Mouse (Mus musculus): ENCODE results near the gene Sec24d. TPM values are rescaled to one million over a fixed set of nuclear protein-coding genes. Genes with fewer than 3 reads are reported as not detected.

The Sec24d gene
- polyA plus RNA-seq, 1 experiment from 2014 or later = 66.1 TPM

DNA sequence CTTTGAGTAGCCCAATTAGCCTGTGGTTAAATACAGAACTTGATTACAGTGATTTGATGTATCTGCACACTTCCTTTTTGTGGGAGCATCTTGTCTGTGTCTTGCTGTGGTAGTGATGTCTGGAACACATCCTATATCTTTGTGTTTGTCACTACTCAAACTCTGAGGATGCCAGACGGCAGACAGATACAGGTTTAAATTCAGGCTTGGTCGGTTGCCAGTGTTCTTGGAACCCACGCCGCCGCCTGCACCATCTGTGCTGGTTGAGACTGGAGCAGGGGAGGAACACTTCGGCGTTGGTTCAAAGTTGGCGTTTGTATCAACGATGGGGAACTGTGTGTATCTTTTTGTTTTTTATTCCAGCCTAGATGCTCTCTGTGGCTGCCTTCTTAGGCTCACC is 31.0 kb downstream of the Sec24d start:
- no peaks in the 10 kb centered on the region for H3K9me3 ChIP-seq (ENCODE audit: low read depth, low read length)
- no peak overlapping the region for H3K9ac ChIP-seq
- no peak overlapping the region for H3K4me3 ChIP-seq (ENCODE audit: low read depth, low read length)
- H3K36me3 ChIP-seq (ENCODE audit: insufficient read depth) = peaks cover 63% of the 10 kb centered on the region
- no peaks in the 10 kb centered on the region for H3K4me1 ChIP-seq (ENCODE audit: insufficient read depth)
- WGBS = 78% methylated on average over 9 of the region's 9 CpGs
- ATAC-seq (ENCODE audit: insufficient read depth) (no peak), DNase-seq (no peak)
- no peak for TF ChIP-seq CTCF (IDR thresholded peaks at IDR 0.05; ENCODE audit: low read depth)
- H3K4me2 ChIP-seq = no peak overlapping the region
- H3K27ac ChIP-seq (ENCODE audit: low read depth) = no peak overlapping the region
- no peaks in the 10 kb centered on the region for H3K27me3 ChIP-seq (ENCODE audit: insufficient read depth, low read length)

DNA sequence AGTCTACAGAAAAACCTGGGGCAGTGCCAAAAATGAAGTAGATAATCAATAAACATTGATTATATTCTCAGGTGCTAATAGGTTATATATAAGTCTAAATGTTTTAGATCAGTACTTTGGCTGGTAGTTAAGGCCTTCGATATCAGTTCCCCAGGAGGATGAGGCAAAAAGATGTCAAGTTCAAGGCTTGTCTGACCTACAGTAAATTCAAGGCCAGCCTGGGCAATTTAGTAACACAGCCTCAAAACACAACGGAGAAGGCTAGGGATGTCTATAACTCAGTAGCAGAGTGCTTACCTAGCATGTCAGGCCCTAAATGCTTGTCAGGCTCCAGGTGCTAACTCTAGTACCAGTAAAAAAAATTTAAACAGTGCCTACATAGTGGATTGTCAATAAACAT is 34.3 kb downstream of the Sec24d start:
- H3K27me3 ChIP-seq (ENCODE audit: insufficient read depth, low read length) = no peaks in the 10 kb centered on the region
- H3K27ac ChIP-seq (ENCODE audit: low read depth) = no peak overlapping the region
- 88% methylated on average over 2 of the region's 2 CpGs for WGBS
- H3K4me1 ChIP-seq (ENCODE audit: insufficient read depth) = no peaks in the 10 kb centered on the region
- no peak overlapping the region for H3K4me2 ChIP-seq
- H3K4me3 ChIP-seq (ENCODE audit: low read depth, low read length) = no peak overlapping the region
- no peak for TF ChIP-seq CTCF (IDR thresholded peaks at IDR 0.05; ENCODE audit: low read depth)
- no peak for ATAC-seq (ENCODE audit: insufficient read depth)
- no peak for DNase-seq
- H3K36me3 ChIP-seq (ENCODE audit: insufficient read depth) = peaks cover 55% of the 10 kb centered on the region
- no peaks in the 10 kb centered on the region for H3K9me3 ChIP-seq (ENCODE audit: low read depth, low read length)
- no peak overlapping the region for H3K9ac ChIP-seq

DNA sequence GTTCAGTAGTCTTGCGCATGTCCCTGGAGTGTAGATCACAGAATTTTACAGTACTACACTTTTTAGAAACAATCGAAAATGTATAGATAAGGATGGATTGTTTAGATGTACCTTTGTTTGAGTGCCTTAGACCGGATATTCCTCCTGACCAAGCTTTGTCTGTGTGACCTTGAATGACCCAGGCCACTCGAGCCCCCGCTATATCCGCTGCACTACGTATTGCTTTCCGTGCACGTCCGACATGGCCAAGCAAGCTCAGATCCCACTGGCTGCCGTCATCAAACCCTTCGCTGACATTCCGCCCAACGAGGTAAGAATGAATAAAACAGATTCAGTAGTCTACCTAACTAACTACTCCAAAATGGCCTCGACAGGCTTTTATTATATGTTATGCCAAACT is 38.4 kb downstream of the Sec24d start:
- Histone ChIP-seq H3K4me3 (ENCODE audit: low read depth, low read length) (no peak overlapping the region), H3K27ac (ENCODE audit: low read depth) (no peak overlapping the region), H3K9me3 (ENCODE audit: low read depth, low read length) (no peaks in the 10 kb centered on the region), H3K4me2 (no peak overlapping the region), H3K27me3 (ENCODE audit: insufficient read depth, low read length) (no peaks in the 10 kb centered on the region), H3K9ac (no peak overlapping the region), H3K4me1 (ENCODE audit: insufficient read depth) (no peaks in the 10 kb centered on the region), H3K36me3 (ENCODE audit: insufficient read depth) (peaks cover 53% of the 10 kb centered on the region)
- WGBS = 85% methylated on average over 15 of the region's 15 CpGs
- TF ChIP-seq CTCF (IDR thresholded peaks at IDR 0.05; ENCODE audit: low read depth) = no peak
- no peak for ATAC-seq (ENCODE audit: insufficient read depth)
- no peak for DNase-seq

DNA sequence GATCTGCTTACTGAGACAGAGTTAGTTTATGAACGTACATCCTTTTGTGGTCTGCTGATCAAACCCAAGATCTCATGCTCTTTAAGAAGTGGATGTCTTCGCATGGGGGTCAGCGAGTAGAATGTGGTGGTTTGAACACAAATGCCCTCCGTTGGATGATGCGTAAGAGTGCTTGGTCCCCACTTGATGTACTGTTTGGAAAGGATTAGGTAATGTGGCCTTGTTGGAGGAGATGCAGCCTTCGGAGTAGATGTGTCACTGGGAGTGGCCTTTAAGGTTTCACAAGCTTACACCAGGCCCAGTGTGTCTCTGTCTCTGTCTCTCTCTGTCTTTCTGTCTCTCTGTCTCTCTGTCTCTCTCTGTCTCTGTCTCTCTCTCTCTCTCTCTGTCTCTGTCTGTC is 40.2 kb downstream of the Sec24d start:
- no peak for DNase-seq
- H3K9ac ChIP-seq = no peak overlapping the region
- H3K4me3 ChIP-seq (ENCODE audit: low read depth, low read length) = no peak overlapping the region
- H3K36me3 ChIP-seq (ENCODE audit: insufficient read depth) = peaks cover 34% of the 10 kb centered on the region
- H3K27ac ChIP-seq (ENCODE audit: low read depth) = no peak overlapping the region
- TF ChIP-seq CTCF (IDR thresholded peaks at IDR 0.05; ENCODE audit: low read depth) = no peak
- H3K4me2 ChIP-seq = no peak overlapping the region
- H3K27me3 ChIP-seq (ENCODE audit: insufficient read depth, low read length) = no peaks in the 10 kb centered on the region
- H3K9me3 ChIP-seq (ENCODE audit: low read depth, low read length) = no peaks in the 10 kb centered on the region
- no peak for ATAC-seq (ENCODE audit: insufficient read depth)
- whole genome bisulfite sequencing = 95% methylated on average over 6 of the region's 6 CpGs
- no peaks in the 10 kb centered on the region for H3K4me1 ChIP-seq (ENCODE audit: insufficient read depth)

DNA sequence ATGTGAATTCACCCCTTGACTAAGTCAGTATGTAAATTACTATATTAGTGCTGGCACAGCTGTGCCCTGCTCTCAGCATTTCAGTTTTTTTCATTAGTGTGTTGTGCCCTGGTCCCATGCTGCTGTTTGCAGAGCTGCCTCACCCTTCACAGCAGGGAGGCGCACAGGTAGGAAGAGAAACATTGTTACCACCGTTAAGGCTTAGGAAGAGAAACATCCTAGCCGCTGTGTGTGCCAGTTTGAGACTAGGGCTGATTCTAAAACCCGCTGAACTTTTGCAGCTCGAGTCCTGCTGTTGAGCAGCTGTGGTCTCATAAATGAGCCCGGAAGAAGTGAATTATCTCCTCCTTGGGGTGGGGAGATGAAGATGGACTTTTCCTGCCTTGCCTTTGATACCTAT is 41.9 kb downstream of the Sec24d start:
- no peak for DNase-seq
- no peaks in the 10 kb centered on the region for H3K9me3 ChIP-seq (ENCODE audit: low read depth, low read length)
- no peak for ATAC-seq (ENCODE audit: insufficient read depth)
- H3K36me3 ChIP-seq (ENCODE audit: insufficient read depth) = peaks cover 28% of the 10 kb centered on the region
- no peak overlapping the region for H3K9ac ChIP-seq
- peaks cover 3% of the 10 kb centered on the region; the same call in 1 of the 2 replicates for H3K4me1 ChIP-seq (ENCODE audit: insufficient read depth)
- H3K27me3 ChIP-seq (ENCODE audit: insufficient read depth, low read length) = no peaks in the 10 kb centered on the region
- H3K4me3 ChIP-seq (ENCODE audit: low read depth, low read length) = no peak overlapping the region
- WGBS = 69% methylated on average over 6 of the region's 6 CpGs
- H3K27ac ChIP-seq (ENCODE audit: low read depth) = no peak overlapping the region
- no peak for TF ChIP-seq CTCF (IDR thresholded peaks at IDR 0.05; ENCODE audit: low read depth)
- H3K4me2 ChIP-seq = no peak overlapping the region

DNA sequence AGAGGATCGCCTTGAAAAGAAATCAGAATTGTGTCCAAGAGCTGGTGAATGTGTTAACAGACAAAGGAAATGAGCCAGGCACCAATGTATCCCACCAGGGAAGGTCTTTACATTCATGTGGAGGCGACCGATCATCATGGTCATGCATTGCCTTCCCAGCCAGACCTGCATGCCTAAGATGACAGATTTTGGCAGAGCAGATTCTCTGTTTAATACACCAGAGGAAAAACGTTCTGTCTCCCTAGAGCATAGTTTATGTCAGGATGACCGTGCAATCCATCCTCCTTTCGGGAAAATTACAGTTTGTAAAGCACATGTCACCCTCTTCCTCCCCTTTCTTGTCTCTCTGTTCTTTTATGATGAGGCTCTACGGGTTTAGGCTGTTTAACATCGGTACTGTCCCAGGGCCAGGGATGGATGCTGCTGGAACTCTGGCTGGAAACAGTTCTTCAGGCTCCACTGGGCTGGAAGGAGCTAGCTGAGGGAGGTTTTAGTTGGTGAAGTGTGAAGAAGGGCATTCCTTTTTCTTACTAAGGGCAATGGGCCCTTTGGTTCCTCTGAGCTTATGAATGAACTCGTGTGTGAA is 45.3 kb downstream of the Sec24d start:
- peaks cover 3% of the 10 kb centered on the region; the same call in 1 of the 2 replicates for H3K4me1 ChIP-seq (ENCODE audit: insufficient read depth)
- no peak for TF ChIP-seq CTCF (IDR thresholded peaks at IDR 0.05; ENCODE audit: low read depth)
- no peak for ATAC-seq (ENCODE audit: insufficient read depth)
- no peak overlapping the region for H3K4me3 ChIP-seq (ENCODE audit: low read depth, low read length)
- no peak overlapping the region for H3K27ac ChIP-seq (ENCODE audit: low read depth)
- H3K36me3 ChIP-seq (ENCODE audit: insufficient read depth) = peaks cover 18% of the 10 kb centered on the region
- no peak for DNase-seq
- 66% methylated on average over 9 of the region's 9 CpGs for WGBS
- H3K4me2 ChIP-seq = no peak overlapping the region
- no peak overlapping the region for H3K9ac ChIP-seq
- no peaks in the 10 kb centered on the region for H3K9me3 ChIP-seq (ENCODE audit: low read depth, low read length)
- H3K27me3 ChIP-seq (ENCODE audit: insufficient read depth, low read length) = no peaks in the 10 kb centered on the region

DNA sequence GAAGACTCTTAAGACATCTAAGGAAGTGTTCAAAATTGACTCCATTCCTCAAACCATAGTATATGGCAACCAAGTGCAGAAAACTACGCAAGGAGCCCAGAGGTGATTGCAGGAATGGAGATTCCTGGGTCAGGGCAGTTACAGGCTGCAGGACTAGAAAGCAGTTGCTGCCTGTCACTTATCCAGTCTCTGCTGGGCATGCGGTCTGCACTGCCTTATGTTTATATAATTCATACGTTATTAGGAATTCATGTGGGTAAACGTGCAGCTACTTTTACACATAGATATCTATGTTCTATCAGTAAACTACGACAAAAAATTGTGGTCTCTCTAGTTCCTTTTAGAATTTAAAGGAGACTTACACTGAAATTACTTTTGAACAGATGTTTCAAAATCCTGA is 46.2 kb downstream of the Sec24d start:
- Histone ChIP-seq H3K36me3 (ENCODE audit: insufficient read depth) (peaks cover 19% of the 10 kb centered on the region), H3K9me3 (ENCODE audit: low read depth, low read length) (no peaks in the 10 kb centered on the region), H3K27me3 (ENCODE audit: insufficient read depth, low read length) (no peaks in the 10 kb centered on the region), H3K27ac (ENCODE audit: low read depth) (no peak overlapping the region), H3K4me1 (ENCODE audit: insufficient read depth) (peaks cover 3% of the 10 kb centered on the region; the same call in 1 of the 2 replicates), H3K4me3 (ENCODE audit: low read depth, low read length) (no peak overlapping the region), H3K9ac (no peak overlapping the region), H3K4me2 (no peak overlapping the region)
- ATAC-seq (ENCODE audit: insufficient read depth) = no peak
- TF ChIP-seq CTCF (IDR thresholded peaks at IDR 0.05; ENCODE audit: low read depth) = no peak
- DNase-seq = no peak
- 31% methylated on average over 5 of the region's 5 CpGs for WGBS
